Mouse (Mus musculus) liver, postnatal 0 days (tissue): ENCODE measurements around the gene 4930505A04Rik.

Experiments
- CTCF ChIP-seq: sonication (generic); IDR thresholded peaks from 2 replicates; pipeline ENCODE4 v1.5.1; 2016; ENCODE audit warnings: antibody characterized with exemption, low read depth
- EP300 ChIP-seq: IDR thresholded peaks from 2 replicates; pipeline ENCODE4 v1.6.1; 2016; ENCODE audit warnings: antibody characterized with exemption, low read depth, mild to moderate bottlenecking

- TF ChIP-seq CTCF (no peak), EP300 (no peak)
Measured at GRCm38 (mm10) chr11:30443746-30444145, 27.9 kb downstream of the 4930505A04Rik start.
